Mouse (Mus musculus): ENCODE data around the gene Lce1d. TPM values are rescaled to one million over a fixed set of nuclear protein-coding genes. Genes with fewer than 3 reads are reported as not detected.

Lce1d gene
- polyA plus RNA-seq, 1 experiment from 2014 or later, result not detected

GRCm38 (mm10) chr3:92638653-92638991, 48.4 kb downstream of the Lce1d start:
- Histone ChIP-seq H3K4me3 (replicated peaks) (no peak overlapping the region), H3K4me2 (no peak overlapping the region), H3K27ac (replicated peaks) (no peak overlapping the region), H3K4me1 (no peaks in the 10 kb centered on the region), H3K9ac (replicated peaks) (no peak overlapping the region), H3K9me3 (replicated peaks) (no peaks in the 10 kb centered on the region), H3K36me3 (no peaks in the 10 kb centered on the region), H3K27me3 (replicated peaks) (no peaks in the 10 kb centered on the region)
- ATAC-seq (ENCODE audit: low FRiP score), result no peak
- 77% methylated on average over 3 of the region's 3 CpGs for WGBS

DNA sequence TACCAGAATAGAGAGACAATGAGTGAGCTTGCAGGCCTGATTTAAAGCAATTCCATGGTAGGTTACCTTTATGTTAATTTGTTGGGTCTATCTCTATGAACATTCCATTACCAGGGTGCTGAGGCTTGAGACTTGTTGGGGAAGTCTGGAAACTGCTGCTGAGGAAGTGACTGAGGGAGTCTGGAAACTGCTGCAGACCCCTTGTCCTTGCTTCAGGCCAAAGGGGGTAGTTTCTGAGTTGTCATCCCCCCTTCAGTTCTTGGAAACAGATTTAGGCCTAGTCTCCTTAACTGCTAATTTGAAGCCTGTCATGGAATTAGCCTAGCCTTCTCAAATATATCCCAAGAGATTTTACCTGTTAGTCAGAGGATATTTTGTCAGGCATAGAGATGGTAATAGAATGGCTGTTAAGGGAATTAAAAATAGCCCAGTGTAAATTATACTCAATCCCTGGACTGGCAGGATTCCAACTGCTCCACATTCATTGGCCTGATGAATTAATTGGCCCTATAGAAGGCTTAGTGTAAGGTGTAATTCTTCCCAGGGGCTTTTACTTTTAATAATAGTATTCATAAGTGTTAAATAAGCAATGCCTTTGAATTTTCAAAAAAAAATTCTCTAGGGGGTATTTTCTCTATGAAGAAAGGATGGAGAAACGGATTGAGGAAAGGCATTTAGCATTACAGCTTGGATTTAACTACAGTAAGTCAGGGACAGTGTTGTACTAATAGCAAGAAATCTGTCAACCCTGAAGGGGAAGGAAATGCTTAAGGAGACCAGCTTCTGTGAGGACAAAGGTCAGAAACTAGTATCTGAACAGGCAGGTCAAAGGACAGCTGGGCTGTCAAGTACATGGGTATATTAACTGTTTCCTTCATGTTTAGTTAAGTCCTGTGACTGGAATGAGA, 49.0 kb downstream of the Lce1d start:
- no peak overlapping the region for H3K9ac ChIP-seq (replicated peaks)
- no peak overlapping the region for H3K4me3 ChIP-seq (replicated peaks)
- H3K27me3 ChIP-seq (replicated peaks), result no peaks in the 10 kb centered on the region
- H3K9me3 ChIP-seq (replicated peaks), result no peaks in the 10 kb centered on the region
- no peak overlapping the region for H3K4me2 ChIP-seq
- ATAC-seq (ENCODE audit: low FRiP score), result peak; percentile 69
- H3K36me3 ChIP-seq, result no peaks in the 10 kb centered on the region
- no peaks in the 10 kb centered on the region for H3K4me1 ChIP-seq
- H3K27ac ChIP-seq (replicated peaks), result no peak overlapping the region
- 20% methylated on average over 1 of the region's 1 CpGs for WGBS

Other genes starting within 250 kb of the Lce1d start
- gene Sprr1b, start 248.4 kb downstream of the Lce1d start, polyA plus RNA-seq (2015; fragmentation: Nextera tagmentation; extraction: Ambion mirVana), result not detected in 2 replicates
- gene Sprr3, start 228.5 kb downstream of the Lce1d start, polyA plus RNA-seq (2015; fragmentation: Nextera tagmentation; extraction: Ambion mirVana), result 0.14 TPM in 1 of 2 replicates, not detected in the other
- gene Sprr1a, start 201.3 kb downstream of the Lce1d start, polyA plus RNA-seq (2015; fragmentation: Nextera tagmentation; extraction: Ambion mirVana), result 0.52 and 1.6 TPM in 2 replicates
- gene Sprr4, start 186.7 kb downstream of the Lce1d start, polyA plus RNA-seq (2015; fragmentation: Nextera tagmentation; extraction: Ambion mirVana), result not detected in 2 replicates
- gene 2310046K23Rik, start 152.7 kb downstream of the Lce1d start, polyA plus RNA-seq (2015; fragmentation: Nextera tagmentation; extraction: Ambion mirVana), result not detected in 2 replicates
- gene Ivl, start 113.5 kb downstream of the Lce1d start, polyA plus RNA-seq (2015; fragmentation: Nextera tagmentation; extraction: Ambion mirVana), result not detected in 2 replicates
- not detected in 2 replicates for gene Smcp, start 98.2 kb downstream of the Lce1d start, polyA plus RNA-seq (2015; fragmentation: Nextera tagmentation; extraction: Ambion mirVana)
- gene 2210017I01Rik, start 79.7 kb downstream of the Lce1d start, polyA plus RNA-seq (2015; fragmentation: Nextera tagmentation; extraction: Ambion mirVana), result not detected in 2 replicates
- gene Lce6a, start 65.5 kb downstream of the Lce1d start, polyA plus RNA-seq (2015; fragmentation: Nextera tagmentation; extraction: Ambion mirVana), result not detected in 2 replicates
- gene Lce1a1, start 38.9 kb downstream of the Lce1d start, polyA plus RNA-seq (2015; fragmentation: Nextera tagmentation; extraction: Ambion mirVana), result not detected in 2 replicates
- not detected in 2 replicates for gene Lce1b, start 30.3 kb downstream of the Lce1d start, polyA plus RNA-seq (2015; fragmentation: Nextera tagmentation; extraction: Ambion mirVana)
- not detected in 2 replicates for gene Lce1a2, start 16.9 kb downstream of the Lce1d start, polyA plus RNA-seq (2015; fragmentation: Nextera tagmentation; extraction: Ambion mirVana)
- gene Lce1c, start 8.0 kb downstream of the Lce1d start, polyA plus RNA-seq (2015; fragmentation: Nextera tagmentation; extraction: Ambion mirVana), result not detected in 2 replicates
- not detected in 2 replicates for gene Lce1e, start 21.9 kb upstream of the Lce1d start, polyA plus RNA-seq (2015; fragmentation: Nextera tagmentation; extraction: Ambion mirVana)
- not detected in 2 replicates for gene Lce1f, start 33.1 kb upstream of the Lce1d start, polyA plus RNA-seq (2015; fragmentation: Nextera tagmentation; extraction: Ambion mirVana)
- gene Gm38119, start 51.9 kb upstream of the Lce1d start, polyA plus RNA-seq (2015; fragmentation: Nextera tagmentation; extraction: Ambion mirVana), result not detected in 2 replicates
- not detected in 2 replicates for gene Lce1g, start 65.1 kb upstream of the Lce1d start, polyA plus RNA-seq (2015; fragmentation: Nextera tagmentation; extraction: Ambion mirVana)
- gene Lce1h, start 77.9 kb upstream of the Lce1d start, polyA plus RNA-seq (2015; fragmentation: Nextera tagmentation; extraction: Ambion mirVana), result not detected in 2 replicates
- gene Lce1i, start 91.7 kb upstream of the Lce1d start, polyA plus RNA-seq (2015; fragmentation: Nextera tagmentation; extraction: Ambion mirVana), result not detected in 2 replicates
- not detected in 2 replicates for gene Lce1j, start 103.3 kb upstream of the Lce1d start, polyA plus RNA-seq (2015; fragmentation: Nextera tagmentation; extraction: Ambion mirVana)
- not detected in 2 replicates for gene Lce1k, start 120.7 kb upstream of the Lce1d start, polyA plus RNA-seq (2015; fragmentation: Nextera tagmentation; extraction: Ambion mirVana)
- not detected in 2 replicates for gene Kprp, start 140.0 kb upstream of the Lce1d start, polyA plus RNA-seq (2015; fragmentation: Nextera tagmentation; extraction: Ambion mirVana)
- gene Lce1l, start 164.1 kb upstream of the Lce1d start, polyA plus RNA-seq (2015; fragmentation: Nextera tagmentation; extraction: Ambion mirVana), result not detected in 2 replicates
- gene 2310050C09Rik, start 183.0 kb upstream of the Lce1d start, polyA plus RNA-seq (2015; fragmentation: Nextera tagmentation; extraction: Ambion mirVana), result not detected in 2 replicates
- not detected in 2 replicates for gene Lce3a, start 239.0 kb upstream of the Lce1d start, polyA plus RNA-seq (2015; fragmentation: Nextera tagmentation; extraction: Ambion mirVana)
- gene Lce3b, start 245.8 kb upstream of the Lce1d start, polyA plus RNA-seq (2015; fragmentation: Nextera tagmentation; extraction: Ambion mirVana), result not detected in 2 replicates

All from neural tube, embryonic 15.5 days (tissue).